Mouse (Mus musculus): ENCODE data around the gene Tbkbp1. TPM values are rescaled to one million over a fixed set of nuclear protein-coding genes. Genes with fewer than 3 reads are reported as not detected.

Gene Tbkbp1
- polyA plus RNA-seq, 1 experiment from 2014 or later, result 4.9 TPM

DNA sequence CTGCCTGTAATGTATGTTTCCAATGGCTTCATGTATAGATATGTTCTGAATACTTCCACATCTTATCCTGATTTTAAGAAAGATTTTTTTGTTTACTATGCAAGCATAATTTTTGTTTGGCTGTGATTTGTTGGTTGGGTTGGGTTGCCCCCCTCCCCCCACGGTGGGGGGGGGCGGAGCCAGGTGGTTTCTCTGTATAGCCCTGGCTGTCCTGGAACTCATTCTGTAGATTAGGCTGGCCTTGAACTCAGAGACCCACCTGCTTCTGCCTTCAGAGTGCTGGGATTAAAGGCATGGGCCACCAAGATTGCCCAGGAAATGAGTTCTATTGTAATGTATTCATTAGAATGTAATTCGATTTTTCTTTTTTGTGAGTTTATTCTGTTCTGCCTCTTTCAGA, 37.9 kb upstream of the Tbkbp1 start:
- H3K9ac ChIP-seq (ENCODE audit: low read length), result peak overlapping the region; percentile 76
- 30% methylated on average over 3 of the region's 3 CpGs for WGBS
- peak overlapping the region; percentile 73; the same call in 1 of the 2 replicates for H3K4me3 ChIP-seq (ENCODE audit: low read length)

GRCm38 (mm10) chr11:97188643-97188955, 37.3 kb upstream of the Tbkbp1 start:
- Histone ChIP-seq H3K9ac (ENCODE audit: low read length) (peak overlapping the region; percentile 76), H3K36me3 (ENCODE audit: control insufficient read depth, insufficient read depth, low read length) (peaks cover 17% of the 10 kb centered on the region), H3K4me1 (replicated peaks; ENCODE audit: control insufficient read depth, insufficient read depth, low read length) (peaks cover 20% of the 10 kb centered on the region), H3K4me3 (ENCODE audit: low read length) (peak overlapping the region; percentile 73), H3K27ac (ENCODE audit: low read length) (peak overlapping the region; percentile 94), H3K4me2 (ENCODE audit: low read depth, low read length) (peak overlapping the region; percentile 83), H3K9me3 (ENCODE audit: control insufficient read depth, low read length) (no peaks in the 10 kb centered on the region), H3K27me3 (ENCODE audit: control insufficient read depth, insufficient read depth, low read depth, low read length) (no peaks in the 10 kb centered on the region)
- ATAC-seq (ENCODE audit: low read depth), result no peak
- WGBS, result under 1% methylated on average over 15 of the region's 15 CpGs

More for the DNA sequence above, 37.9 kb upstream of the Tbkbp1 start:
- H3K36me3 ChIP-seq (ENCODE audit: control insufficient read depth, insufficient read depth, low read length), result peaks cover 13% of the 10 kb centered on the region
- no peaks in the 10 kb centered on the region for H3K27me3 ChIP-seq (ENCODE audit: control insufficient read depth, insufficient read depth, low read depth, low read length)
- H3K4me2 ChIP-seq (ENCODE audit: low read depth, low read length), result peak overlapping the region; percentile 83
- H3K9me3 ChIP-seq (ENCODE audit: control insufficient read depth, low read length), result no peaks in the 10 kb centered on the region
- no peak overlapping the region; the same call in 1 of the 2 replicates for H3K27ac ChIP-seq (ENCODE audit: low read length)
- peaks cover 20% of the 10 kb centered on the region for H3K4me1 ChIP-seq (replicated peaks; ENCODE audit: control insufficient read depth, insufficient read depth, low read length)
- ATAC-seq (ENCODE audit: low read depth), result no peak

DNA sequence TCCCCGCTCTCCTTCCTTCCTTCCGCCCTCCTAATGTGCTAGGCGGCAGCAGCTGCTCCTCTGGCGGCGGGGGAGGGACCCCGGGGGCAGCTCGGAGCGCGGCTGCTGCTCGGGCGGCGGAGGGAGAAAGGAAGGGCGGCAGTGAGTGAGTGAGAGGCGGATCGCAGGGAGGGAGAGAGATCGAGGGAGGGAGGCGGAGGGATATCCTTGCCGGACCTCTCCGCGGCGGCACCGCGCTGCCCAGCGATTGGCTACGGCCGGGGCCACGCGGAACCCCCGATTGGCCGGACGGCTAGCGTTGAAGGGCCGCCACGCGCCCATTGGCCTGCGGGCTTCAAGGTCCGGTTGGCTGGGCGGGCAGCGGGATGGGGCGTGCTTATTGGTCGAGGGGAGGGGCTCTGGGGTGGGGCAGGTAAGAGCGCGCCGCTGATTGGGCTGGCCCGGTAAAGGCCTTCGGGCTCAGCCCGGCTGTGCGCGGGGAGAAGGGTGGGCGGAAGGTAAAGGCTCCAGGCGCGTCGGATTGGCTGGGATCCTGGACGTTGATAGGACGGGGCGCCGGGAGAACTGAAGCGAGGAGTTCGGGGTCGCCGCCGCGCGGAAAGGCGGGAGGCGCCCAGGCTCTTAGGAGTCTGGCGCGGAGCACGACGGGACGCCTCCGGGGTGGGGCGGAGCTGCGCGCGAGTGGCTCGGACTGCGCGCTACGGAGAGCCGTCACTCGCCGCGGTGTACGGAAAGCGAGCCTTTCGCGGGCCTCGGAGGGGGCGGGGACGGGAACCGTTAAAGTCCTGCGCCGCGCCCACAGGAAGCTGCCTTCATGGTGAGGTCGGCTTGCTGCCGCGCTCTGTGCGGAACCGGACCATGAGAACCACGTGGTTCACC, 36.7 kb upstream of the Tbkbp1 start, which contains the start of gene Kpnb1:
Gene Kpnb1, minus strand, starts transcription at position 118 of the 879 bp plus-strand sequence.
- Histone ChIP-seq H3K4me2 (ENCODE audit: low read depth, low read length) (peak within 1 kb of the TSS; percentile 93), H3K4me1 (replicated peaks; ENCODE audit: control insufficient read depth, insufficient read depth, low read length) (peaks cover 20% of the 10 kb centered on the region), H3K27me3 (ENCODE audit: control insufficient read depth, insufficient read depth, low read depth, low read length) (no peaks in the 10 kb centered on the region), H3K36me3 (ENCODE audit: control insufficient read depth, insufficient read depth, low read length) (peaks cover 22% of the 10 kb centered on the region), H3K9ac (ENCODE audit: low read length) (peak within 1 kb of the TSS; percentile 92), H3K4me3 (ENCODE audit: low read length) (peak within 1 kb of the TSS; percentile 84), H3K9me3 (ENCODE audit: control insufficient read depth, low read length) (no peaks in the 10 kb centered on the region), H3K27ac (ENCODE audit: low read length) (peak within 1 kb of the TSS; percentile 94)
- peak; percentile 95 for ATAC-seq (ENCODE audit: low read depth)
- WGBS, result under 1% methylated on average over 75 of the region's 101 CpGs

- peak; percentile 79 for ATAC-seq (ENCODE audit: low read depth)
- Histone ChIP-seq H3K4me3 (ENCODE audit: low read length) (peak overlapping the region; percentile 84), H3K27ac (ENCODE audit: low read length) (peak overlapping the region; percentile 86), H3K27me3 (ENCODE audit: control insufficient read depth, insufficient read depth, low read depth, low read length) (no peaks in the 10 kb centered on the region), H3K9me3 (ENCODE audit: control insufficient read depth, low read length) (no peaks in the 10 kb centered on the region), H3K4me1 (replicated peaks; ENCODE audit: control insufficient read depth, insufficient read depth, low read length) (peaks cover 20% of the 10 kb centered on the region), H3K36me3 (ENCODE audit: control insufficient read depth, insufficient read depth, low read length) (peaks cover 28% of the 10 kb centered on the region), H3K9ac (ENCODE audit: low read length) (peak overlapping the region; percentile 92), H3K4me2 (ENCODE audit: low read depth, low read length) (peak overlapping the region; percentile 93)
- under 1% methylated on average over 44 of the region's 74 CpGs for WGBS
Observed at GRCm38 (mm10) chr11:97186947-97187763, 35.9 kb upstream of the Tbkbp1 start.

DNA sequence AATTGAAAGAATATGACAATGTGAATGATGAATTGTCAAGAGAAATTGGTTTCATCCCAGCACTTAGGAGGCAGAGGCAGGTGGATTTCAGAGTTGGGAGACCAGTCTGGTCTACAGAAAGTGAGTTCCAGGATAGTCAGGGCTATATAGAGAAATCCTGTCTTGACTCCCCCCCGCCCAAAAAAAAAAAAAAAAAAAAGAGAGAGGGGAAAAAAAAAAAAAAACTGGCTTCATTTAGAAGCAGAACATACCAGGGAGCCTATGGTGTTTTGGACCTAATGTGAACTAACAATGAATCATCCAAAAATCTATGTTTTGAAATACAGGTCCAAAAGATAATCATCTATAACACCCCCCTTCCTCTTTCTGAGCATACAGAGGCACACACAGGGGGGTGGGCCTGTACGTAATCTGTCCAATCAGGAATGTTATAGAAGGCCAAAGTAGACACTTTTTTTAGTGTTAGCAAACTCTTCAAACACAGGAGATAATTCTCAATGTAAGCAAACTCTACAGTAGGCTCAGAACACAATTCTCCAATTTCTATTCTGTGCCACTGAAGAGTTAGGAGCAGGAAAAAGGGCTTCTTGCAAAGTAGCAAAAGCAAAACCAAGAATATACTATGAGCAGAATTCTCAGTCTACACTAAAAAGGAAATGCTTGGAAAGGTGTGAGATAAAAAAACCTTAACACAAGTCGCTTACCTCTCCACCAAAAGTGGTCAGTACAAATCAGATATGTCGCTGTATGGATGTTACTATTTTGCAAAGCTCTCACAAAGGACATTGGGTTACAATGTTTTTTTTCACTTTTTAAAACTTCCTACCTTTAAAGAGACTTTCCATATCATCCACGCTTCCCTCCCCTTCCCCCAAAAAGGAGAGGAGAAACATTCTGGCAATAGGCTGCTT, 34.7 kb upstream of the Tbkbp1 start:
- peaks cover 37% of the 10 kb centered on the region for H3K36me3 ChIP-seq (ENCODE audit: control insufficient read depth, insufficient read depth, low read length)
- H3K27me3 ChIP-seq (ENCODE audit: control insufficient read depth, insufficient read depth, low read depth, low read length), result no peaks in the 10 kb centered on the region
- H3K27ac ChIP-seq (ENCODE audit: low read length), result no peak overlapping the region
- peak overlapping the region; percentile 72 for H3K9ac ChIP-seq (ENCODE audit: low read length)
- H3K9me3 ChIP-seq (ENCODE audit: control insufficient read depth, low read length), result no peaks in the 10 kb centered on the region
- ATAC-seq (ENCODE audit: low read depth), result no peak
- H3K4me2 ChIP-seq (ENCODE audit: low read depth, low read length), result peak overlapping the region; percentile 93
- H3K4me3 ChIP-seq (ENCODE audit: low read length), result peak overlapping the region; percentile 84
- peaks cover 20% of the 10 kb centered on the region for H3K4me1 ChIP-seq (replicated peaks; ENCODE audit: control insufficient read depth, insufficient read depth, low read length)
- 36% methylated on average over 5 of the region's 5 CpGs for WGBS

DNA sequence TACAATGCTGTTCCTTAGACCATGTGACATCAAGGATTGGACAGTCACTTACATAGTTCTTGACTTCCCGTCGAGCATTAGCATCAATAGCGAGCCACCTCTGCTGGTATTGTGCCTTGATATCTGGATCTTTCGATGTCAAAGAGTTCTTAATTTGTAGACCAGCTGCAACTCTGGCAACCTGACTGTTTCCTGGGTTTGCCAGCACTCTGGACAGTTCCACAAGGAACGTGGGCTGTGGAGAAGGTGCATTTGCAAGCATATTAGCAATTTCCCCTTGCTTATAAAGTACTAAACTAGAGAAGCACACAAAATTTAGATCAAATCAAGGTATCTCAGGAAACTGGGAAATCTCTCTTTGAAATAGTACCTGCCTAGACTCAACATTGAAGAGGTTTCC, 33.6 kb upstream of the Tbkbp1 start:
- ATAC-seq (ENCODE audit: low read depth), result no peak
- peaks cover 47% of the 10 kb centered on the region for H3K36me3 ChIP-seq (ENCODE audit: control insufficient read depth, insufficient read depth, low read length)
- 64% methylated on average over 5 of the region's 5 CpGs for WGBS
- no peak overlapping the region for H3K4me2 ChIP-seq (ENCODE audit: low read depth, low read length)
- peaks cover 20% of the 10 kb centered on the region for H3K4me1 ChIP-seq (replicated peaks; ENCODE audit: control insufficient read depth, insufficient read depth, low read length)
- H3K9me3 ChIP-seq (ENCODE audit: control insufficient read depth, low read length), result no peaks in the 10 kb centered on the region
- H3K27me3 ChIP-seq (ENCODE audit: control insufficient read depth, insufficient read depth, low read depth, low read length), result no peaks in the 10 kb centered on the region
- H3K9ac ChIP-seq (ENCODE audit: low read length), result no peak overlapping the region
- no peak overlapping the region for H3K27ac ChIP-seq (ENCODE audit: low read length)
- no peak overlapping the region for H3K4me3 ChIP-seq (ENCODE audit: low read length)

- no peak for ATAC-seq (ENCODE audit: low read depth)
- H3K4me2 ChIP-seq (ENCODE audit: low read depth, low read length), result no peak overlapping the region
- no peak overlapping the region for H3K4me3 ChIP-seq (ENCODE audit: low read length)
- H3K4me1 ChIP-seq (replicated peaks; ENCODE audit: control insufficient read depth, insufficient read depth, low read length), result peaks cover 11% of the 10 kb centered on the region
- 87% methylated on average over 3 of the region's 3 CpGs for WGBS
- H3K27me3 ChIP-seq (ENCODE audit: control insufficient read depth, insufficient read depth, low read depth, low read length), result no peaks in the 10 kb centered on the region
- no peak overlapping the region for H3K9ac ChIP-seq (ENCODE audit: low read length)
- H3K36me3 ChIP-seq (ENCODE audit: control insufficient read depth, insufficient read depth, low read length), result peaks cover 66% of the 10 kb centered on the region
- no peak overlapping the region for H3K27ac ChIP-seq (ENCODE audit: low read length)
- no peaks in the 10 kb centered on the region for H3K9me3 ChIP-seq (ENCODE audit: control insufficient read depth, low read length)
Observed at GRCm38 (mm10) chr11:97182446-97182845, 31.2 kb upstream of the Tbkbp1 start.

DNA sequence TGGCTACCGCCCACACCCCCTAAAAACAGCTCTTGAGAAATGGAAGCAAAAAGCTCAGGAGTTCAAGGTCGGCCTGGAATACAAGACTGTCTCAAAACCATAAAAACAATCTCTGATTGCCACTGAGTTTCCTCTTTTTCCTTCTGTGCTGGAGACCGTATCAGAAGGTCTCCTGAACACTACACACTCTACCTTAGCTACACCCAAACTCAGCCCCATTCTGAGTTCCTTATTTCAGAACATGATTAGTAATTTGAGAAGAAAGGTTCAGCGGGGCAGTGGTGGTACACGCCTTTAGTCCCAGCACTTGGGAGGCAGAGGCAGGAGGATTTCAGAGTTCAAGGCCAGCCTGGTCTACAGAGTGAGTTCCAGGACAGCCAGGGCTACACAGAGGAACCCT, 29.8 kb upstream of the Tbkbp1 start:
- no peak overlapping the region for H3K9ac ChIP-seq (ENCODE audit: low read length)
- no peak overlapping the region for H3K27ac ChIP-seq (ENCODE audit: low read length)
- no peak for ATAC-seq (ENCODE audit: low read depth)
- WGBS, result 83% methylated on average over 5 of the region's 5 CpGs
- no peak overlapping the region for H3K4me2 ChIP-seq (ENCODE audit: low read depth, low read length)
- H3K36me3 ChIP-seq (ENCODE audit: control insufficient read depth, insufficient read depth, low read length), result peaks cover 73% of the 10 kb centered on the region
- no peaks in the 10 kb centered on the region for H3K9me3 ChIP-seq (ENCODE audit: control insufficient read depth, low read length)
- no peak overlapping the region for H3K4me3 ChIP-seq (ENCODE audit: low read length)
- peaks cover 4% of the 10 kb centered on the region for H3K4me1 ChIP-seq (replicated peaks; ENCODE audit: control insufficient read depth, insufficient read depth, low read length)
- no peaks in the 10 kb centered on the region for H3K27me3 ChIP-seq (ENCODE audit: control insufficient read depth, insufficient read depth, low read depth, low read length)
